Mouse (Mus musculus) lung, postnatal 0 days (tissue): ENCODE measurements at regions not wholly inside any gene's neighbourhood (a gene's known extent, or its start where the extent isn't known, plus 50 kb on each side); places are given as distances from the start of the nearest gene placed in this dataset.

Source experiments
- ATAC-seq: fragments of 200-750 bp; cut with Nextera tagmentation; 2 replicates; pipeline ENCODE4 v1.8.0; 2017; ENCODE audit warnings: moderate library complexity
- DNase-seq: peaks from one replicate; pipeline ENCODE4 v3.0.0-alpha.2; 2016; ENCODE audit warnings: low spot score
- H3K27ac ChIP-seq: fragments of 300-500 bp; sonication (generic); 2 replicates; pipeline ENCODE4 v1.5.1; 2014; ENCODE audit warnings: antibody characterized with exemption, mild to moderate bottlenecking, low read length, mixed read lengths
- H3K27me3 ChIP-seq: fragments of 300-500 bp; sonication (generic); replicated peaks from 2 replicates; pipeline ENCODE4 v1.6.1; 2014; ENCODE audit warnings: low read length, mixed read lengths; ENCODE audit not compliant: insufficient read depth
- H3K36me3 ChIP-seq: fragments of 300-500 bp; sonication (generic); 2 replicates; pipeline ENCODE4 v1.6.1; 2014; ENCODE audit warnings: low read length, mixed read lengths; ENCODE audit not compliant: insufficient read depth
- H3K4me1 ChIP-seq: fragments of 300-500 bp; sonication (generic); 2 replicates; pipeline ENCODE4 v1.6.1; 2014; ENCODE audit warnings: antibody characterized with exemption, low read depth, low read length, mixed read lengths; ENCODE audit not compliant: insufficient read depth
- H3K4me2 ChIP-seq: fragments of 300-500 bp; sonication (generic); replicated peaks from 2 replicates; pipeline ENCODE4 v1.6.1; 2014; ENCODE audit warnings: low read depth, mild to moderate bottlenecking, low read length, moderate library complexity, mixed read lengths
- H3K4me3 ChIP-seq: fragments of 300-500 bp; sonication (generic); 2 replicates; pipeline ENCODE4 v1.5.1; 2014; ENCODE audit warnings: low read depth, low read length
- H3K9ac ChIP-seq: fragments of 300-500 bp; sonication (generic); replicated peaks from 2 replicates; pipeline ENCODE4 v1.6.1; 2014; ENCODE audit warnings: low read depth, mild to moderate bottlenecking
- H3K9me3 ChIP-seq: fragments of 300-500 bp; sonication (generic); 2 replicates; pipeline ENCODE4 v1.6.1; 2016; ENCODE audit warnings: low read length, mixed read lengths
- CTCF ChIP-seq: IDR thresholded peaks from 2 replicates; pipeline ENCODE4 v1.5.1; 2016; ENCODE audit warnings: antibody characterized with exemption, mild to moderate bottlenecking
- EP300 ChIP-seq: IDR thresholded peaks from 2 replicates; pipeline ENCODE4 v1.6.1; 2016; ENCODE audit warnings: antibody characterized with exemption, mild to moderate bottlenecking, control low read depth
- WGBS: fragments of 180-500 bp; shearing (Covaris S2); extraction: QIAGEN DNeasy Blood & Tissue Kit; methylation state at CpG from one replicate; pipeline ENCODE4 v1.1.7; 2014; 5-methylcytosine and 5-hydroxymethylcytosine counted together

- no peak overlapping the region for H3K9ac ChIP-seq
- H3K4me3 ChIP-seq, result no peak overlapping the region
- WGBS, result 77% methylated on average over 2 of the region's 2 CpGs
- H3K27me3 ChIP-seq, result no peaks in the 10 kb centered on the region
- peaks cover 24% of the 10 kb centered on the region for H3K4me1 ChIP-seq
- TF ChIP-seq EP300 (0 out of 2 replicates have a peak, but pooled peaks have one; percentile 9), CTCF (no peak)
- H3K4me2 ChIP-seq, result no peak overlapping the region
- H3K9me3 ChIP-seq, result no peaks in the 10 kb centered on the region
- ATAC-seq (no peak), DNase-seq (peak; percentile 53)
- no peaks in the 10 kb centered on the region for H3K36me3 ChIP-seq
- no peak overlapping the region for H3K27ac ChIP-seq
These were observed 100.2 kb downstream of the 1810010D01Rik start for GRCm38 (mm10) chr7:145107575-145108170.

GRCm38 (mm10) chr7:145106494-145106849, 101.4 kb downstream of the 1810010D01Rik start:
- TF ChIP-seq CTCF, result no peak
- peak; percentile 16; the same call in 1 of the 2 replicates for TF ChIP-seq EP300
- peaks cover 21% of the 10 kb centered on the region for H3K4me1 ChIP-seq
- H3K27ac ChIP-seq, result no peak overlapping the region
- H3K4me2 ChIP-seq, result no peak overlapping the region
- no peak overlapping the region for H3K9ac ChIP-seq
- H3K36me3 ChIP-seq, result no peaks in the 10 kb centered on the region
- ATAC-seq (peak; percentile 66), DNase-seq (peak; percentile 68)
- no peaks in the 10 kb centered on the region for H3K27me3 ChIP-seq
- H3K9me3 ChIP-seq, result no peaks in the 10 kb centered on the region
- WGBS, result 27% methylated on average over 4 of the region's 4 CpGs
- H3K4me3 ChIP-seq, result no peak overlapping the region

DNA sequence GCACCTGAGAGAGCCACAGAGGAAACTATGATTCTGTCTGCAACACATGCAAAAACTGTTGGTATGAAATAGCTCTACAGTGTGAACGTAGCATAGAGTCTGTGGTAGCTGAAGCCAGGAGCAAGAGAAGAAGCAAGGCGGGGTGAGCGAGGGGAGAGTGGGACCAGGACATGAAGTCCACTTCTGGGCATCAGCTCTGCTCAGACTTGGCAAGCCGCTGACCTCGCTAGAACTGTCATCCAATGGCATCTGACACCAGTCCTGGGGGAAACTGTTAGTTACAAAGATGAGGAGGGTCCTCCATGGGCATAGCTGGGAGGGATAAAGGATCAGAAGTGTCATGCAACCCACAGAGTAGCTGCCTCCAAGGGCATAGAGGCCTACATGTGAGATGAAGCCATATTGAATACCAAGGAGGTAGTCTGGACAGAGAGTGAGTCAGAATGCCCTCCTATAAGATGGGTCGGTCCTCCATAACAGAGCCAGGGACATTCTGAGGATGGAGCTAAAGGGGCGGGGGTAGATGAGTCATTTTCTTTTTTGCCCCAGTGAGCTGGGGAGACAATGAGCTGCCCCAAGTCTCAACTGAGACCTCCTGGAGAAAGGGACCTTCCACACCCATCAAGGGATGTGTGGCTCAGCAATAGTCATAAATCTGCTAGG, 102.0 kb downstream of the 1810010D01Rik start:
- no peak overlapping the region for H3K27ac ChIP-seq
- no peaks in the 10 kb centered on the region for H3K36me3 ChIP-seq
- H3K9ac ChIP-seq, result no peak overlapping the region
- ATAC-seq (no peak), DNase-seq (no peak)
- H3K27me3 ChIP-seq, result no peaks in the 10 kb centered on the region
- no peak overlapping the region for H3K4me2 ChIP-seq
- TF ChIP-seq CTCF, result no peak
- TF ChIP-seq EP300, result no peak
- H3K4me3 ChIP-seq, result no peak overlapping the region
- H3K9me3 ChIP-seq, result no peaks in the 10 kb centered on the region
- 89% methylated on average over 7 of the region's 7 CpGs for WGBS
- H3K4me1 ChIP-seq, result peaks cover 16% of the 10 kb centered on the region

GRCm38 (mm10) chr7:145102692-145103091, 105.2 kb downstream of the 1810010D01Rik start:
- no peaks in the 10 kb centered on the region for H3K9me3 ChIP-seq
- H3K27ac ChIP-seq, result peak overlapping the region; percentile 33
- H3K4me1 ChIP-seq, result peaks cover 5% of the 10 kb centered on the region; the same call in 1 of the 2 replicates
- 51% methylated on average over 5 of the region's 5 CpGs for WGBS
- no peak overlapping the region for H3K4me2 ChIP-seq
- ATAC-seq (no peak), DNase-seq (no peak)
- no peaks in the 10 kb centered on the region for H3K27me3 ChIP-seq
- H3K9ac ChIP-seq, result no peak overlapping the region
- TF ChIP-seq CTCF (no peak), EP300 (no peak)
- no peaks in the 10 kb centered on the region for H3K36me3 ChIP-seq
- no peak overlapping the region for H3K4me3 ChIP-seq

- no peak overlapping the region for H3K4me3 ChIP-seq
- DNase-seq (peak; percentile 73), ATAC-seq (peak; percentile 75)
- peak overlapping the region; percentile 33; the same call in 1 of the 2 replicates for H3K27ac ChIP-seq
- no peaks in the 10 kb centered on the region for H3K9me3 ChIP-seq
- no peaks in the 10 kb centered on the region for H3K27me3 ChIP-seq
- peaks cover 5% of the 10 kb centered on the region; the same call in 1 of the 2 replicates for H3K4me1 ChIP-seq
- no peak overlapping the region for H3K4me2 ChIP-seq
- 17% methylated on average over 6 of the region's 6 CpGs for WGBS
- H3K9ac ChIP-seq, result no peak overlapping the region
- TF ChIP-seq CTCF (no peak), EP300 (no peak)
- no peaks in the 10 kb centered on the region for H3K36me3 ChIP-seq
These were observed 105.7 kb downstream of the 1810010D01Rik start for GRCm38 (mm10) chr7:145102216-145102615.

GRCm38 (mm10) chr7:145098335-145098734, 109.6 kb downstream of the 1810010D01Rik start:
- WGBS, result 80% methylated on average over 6 of the region's 6 CpGs
- peak; percentile 23 for DNase-seq

More at GRCm38 (mm10) chr7:145098335-145098734, 109.6 kb downstream of the 1810010D01Rik start:
- TF ChIP-seq EP300, result no peak
- peak; percentile 64 for TF ChIP-seq CTCF
- H3K36me3 ChIP-seq, result no peaks in the 10 kb centered on the region
- peaks cover 5% of the 10 kb centered on the region; the same call in 1 of the 2 replicates for H3K4me1 ChIP-seq
- H3K4me3 ChIP-seq, result no peak overlapping the region
- H3K4me2 ChIP-seq, result no peak overlapping the region
- no peak overlapping the region for H3K9ac ChIP-seq
- no peaks in the 10 kb centered on the region for H3K27me3 ChIP-seq
- H3K27ac ChIP-seq, result no peak overlapping the region
- no peak for ATAC-seq
- no peaks in the 10 kb centered on the region for H3K9me3 ChIP-seq
